Mouse (Mus musculus) heart, postnatal 0 days (tissue): Measurements from ENCODE around the gene Efna2. TPM values are rescaled to one million over a fixed set of nuclear protein-coding genes. Genes with fewer than 3 reads are reported as not detected.

ENCODE experiments used
- ATAC-seq: fragments of 200-750 bp; cut with Nextera tagmentation; 2 replicates; pipeline ENCODE4 v1.8.0; 2017; ENCODE audit warnings: low read depth, moderate number of reproducible peaks, moderate library complexity; ENCODE audit not compliant: insufficient read depth
- DNase-seq: peaks from one replicate; pipeline ENCODE4 v3.0.0-alpha.2; 2016; ENCODE audit warnings: low spot score
- H3K27ac ChIP-seq: fragments of 300-500 bp; sonication (generic); 2 replicates; pipeline ENCODE4 v1.5.1; 2014; ENCODE audit warnings: low read depth, mild to moderate bottlenecking
- H3K27me3 ChIP-seq: fragments of 300-500 bp; sonication (generic); 2 replicates; pipeline ENCODE4 v1.6.1; 2014; ENCODE audit warnings: low read length, mixed read lengths; ENCODE audit not compliant: control insufficient read depth, insufficient read depth
- H3K36me3 ChIP-seq: fragments of 300-500 bp; sonication (generic); replicated peaks from 2 replicates; pipeline ENCODE4 v1.6.1; 2014; ENCODE audit warnings: low read length, mixed read lengths; ENCODE audit not compliant: control insufficient read depth, insufficient read depth
- H3K4me1 ChIP-seq: fragments of 300-500 bp; sonication (generic); 2 replicates; pipeline ENCODE4 v1.6.1; 2014; ENCODE audit warnings: antibody characterized with exemption; ENCODE audit not compliant: control insufficient read depth, insufficient read depth
- H3K4me2 ChIP-seq: fragments of 300-500 bp; sonication (generic); 2 replicates; pipeline ENCODE4 v1.6.1; 2014; ENCODE audit warnings: low read depth, mild to moderate bottlenecking, low read length, moderate library complexity
- H3K4me3 ChIP-seq: fragments of 300-500 bp; sonication (generic); 2 replicates; pipeline ENCODE4 v1.5.1; 2014; ENCODE audit warnings: low read depth, low read length
- H3K9ac ChIP-seq: fragments of 300-500 bp; sonication (generic); replicated peaks from 2 replicates; pipeline ENCODE4 v1.6.1; 2014; ENCODE audit warnings: low read depth, low read length, mixed read lengths
- H3K9me3 ChIP-seq: fragments of 300-500 bp; sonication (generic); replicated peaks from 2 replicates; pipeline ENCODE4 v1.6.1; 2016; ENCODE audit warnings: low read length; ENCODE audit not compliant: control insufficient read depth
- CTCF ChIP-seq: IDR thresholded peaks from 2 replicates; pipeline ENCODE4 v1.5.1; 2016; ENCODE audit warnings: antibody characterized with exemption, control low read depth, low read depth
- EP300 ChIP-seq: IDR thresholded peaks from 2 replicates; pipeline ENCODE4 v1.6.1; 2016; ENCODE audit warnings: antibody characterized with exemption, low read depth
- WGBS: fragments of 180-500 bp; shearing (Covaris S2); extraction: QIAGEN DNeasy Blood & Tissue Kit; methylation state at CpG from one replicate; pipeline ENCODE4 v1.1.7; 2014; 5-methylcytosine and 5-hydroxymethylcytosine counted together
- polyA plus RNA-seq: library from polyadenylated mRNA; unstranded; fragments of >200 nt; fragmentation: Nextera tagmentation; extraction: Ambion mirVana; gene quantifications from 2 replicates; pipeline ENCODE4 v1.2.1, GENCODE M21; 2015
- total RNA-seq: library from RNA; depleted of rRNA; stranded (reverse); fragments of >200 nt; gene quantifications from 2 replicates; pipeline ENCODE4 v1.2.3, GENCODE M21; 2014; ENCODE audit warnings: low replicate concordance

Efna2 gene
- total and polyA plus RNA-seq, 2 experiments from 2014 or later = 2.4 to 3.3 TPM

GRCm38 (mm10) chr10:80182547-80182946, 3.3 kb downstream of the Efna2 start:
- peaks cover 19% of the 10 kb centered on the region for H3K27me3 ChIP-seq
- ATAC-seq = no peak
- TF ChIP-seq EP300 (no peak), CTCF (no peak)
- H3K9ac ChIP-seq = no peak overlapping the region
- no peaks in the 10 kb centered on the region for H3K36me3 ChIP-seq
- H3K9me3 ChIP-seq = no peaks in the 10 kb centered on the region
- H3K4me2 ChIP-seq = no peak overlapping the region
- WGBS = 90% methylated on average over 7 of the region's 7 CpGs
- DNase-seq = no peak
- H3K4me3 ChIP-seq = no peak overlapping the region
- H3K27ac ChIP-seq = no peak overlapping the region
- no peaks in the 10 kb centered on the region for H3K4me1 ChIP-seq

DNA sequence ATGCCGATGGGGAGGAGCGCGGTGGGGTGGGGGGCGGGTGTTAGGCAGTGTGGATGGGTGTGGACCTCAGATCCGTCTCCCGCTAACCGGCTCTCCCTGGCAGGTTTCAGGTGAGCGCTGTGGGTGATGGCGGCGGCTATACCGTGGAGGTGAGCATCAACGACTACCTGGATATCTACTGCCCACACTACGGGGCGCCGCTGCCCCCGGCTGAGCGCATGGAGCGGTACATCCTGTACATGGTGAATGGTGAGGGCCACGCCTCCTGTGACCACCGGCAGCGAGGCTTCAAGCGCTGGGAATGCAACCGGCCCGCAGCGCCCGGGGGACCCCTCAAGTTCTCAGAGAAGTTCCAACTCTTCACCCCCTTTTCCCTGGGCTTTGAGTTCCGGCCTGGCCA, 7.4 kb downstream of the Efna2 start:
- Histone ChIP-seq H3K4me1 (peaks cover 12% of the 10 kb centered on the region), H3K4me2 (no peak overlapping the region), H3K36me3 (no peaks in the 10 kb centered on the region), H3K9ac (no peak overlapping the region), H3K4me3 (no peak overlapping the region), H3K27me3 (peaks cover 42% of the 10 kb centered on the region), H3K9me3 (no peaks in the 10 kb centered on the region), H3K27ac (no peak overlapping the region)
- ATAC-seq (no peak), DNase-seq (no peak)
- 49% methylated on average over 27 of the region's 27 CpGs for WGBS
- TF ChIP-seq CTCF = no peak
- TF ChIP-seq EP300 = no peak

DNA sequence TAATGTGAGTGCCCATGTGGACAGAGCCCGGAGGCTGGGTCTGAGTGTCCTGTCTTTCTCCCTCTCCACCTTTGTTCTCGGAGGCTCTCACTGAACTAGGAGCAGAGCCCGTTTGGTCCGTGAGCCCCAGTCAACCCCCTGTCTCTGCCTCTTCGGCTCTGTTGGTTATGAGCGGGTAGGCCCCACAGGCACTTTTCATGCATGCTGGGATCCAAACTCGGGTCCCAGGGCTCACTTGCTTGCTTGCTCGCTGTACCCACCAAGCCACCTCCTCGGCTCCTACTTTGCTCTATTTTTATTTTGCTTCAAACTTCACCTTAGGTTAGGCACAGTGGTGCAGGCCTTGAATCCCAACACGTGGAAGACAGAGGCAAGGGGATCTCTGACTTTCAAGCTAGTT, 8.5 kb downstream of the Efna2 start:
- Histone ChIP-seq H3K4me1 (peaks cover 12% of the 10 kb centered on the region), H3K27ac (no peak overlapping the region), H3K9ac (no peak overlapping the region), H3K27me3 (peaks cover 53% of the 10 kb centered on the region), H3K4me3 (no peak overlapping the region), H3K9me3 (no peaks in the 10 kb centered on the region), H3K4me2 (no peak overlapping the region), H3K36me3 (no peaks in the 10 kb centered on the region)
- DNase-seq = no peak
- no peak for ATAC-seq
- WGBS = 87% methylated on average over 10 of the region's 10 CpGs
- no peak for TF ChIP-seq EP300
- TF ChIP-seq CTCF = no peak

- no peaks in the 10 kb centered on the region for H3K9me3 ChIP-seq
- H3K27me3 ChIP-seq = peaks cover 54% of the 10 kb centered on the region
- H3K4me2 ChIP-seq = no peak overlapping the region
- H3K4me1 ChIP-seq = peaks cover 12% of the 10 kb centered on the region
- ATAC-seq (no peak), DNase-seq (no peak)
- no peaks in the 10 kb centered on the region for H3K36me3 ChIP-seq
- no peak overlapping the region for H3K4me3 ChIP-seq
- no peak overlapping the region for H3K9ac ChIP-seq
- no peak for TF ChIP-seq EP300
- TF ChIP-seq CTCF = no peak
- no peak overlapping the region for H3K27ac ChIP-seq
- WGBS = 86% methylated on average over 15 of the region's 15 CpGs
These were observed 9.3 kb downstream of the Efna2 start for GRCm38 (mm10) chr10:80188453-80189024.

- Histone ChIP-seq H3K4me1 (peaks cover 12% of the 10 kb centered on the region), H3K36me3 (no peaks in the 10 kb centered on the region), H3K4me2 (peak overlapping the region; percentile 64), H3K9me3 (no peaks in the 10 kb centered on the region), H3K27me3 (peaks cover 54% of the 10 kb centered on the region), H3K9ac (peak overlapping the region; percentile 45; the same call in 1 of the 2 replicates), H3K27ac (no peak overlapping the region), H3K4me3 (peak overlapping the region; percentile 44)
- DNase-seq (no peak), ATAC-seq (no peak)
- no peak for TF ChIP-seq CTCF
- no peak for TF ChIP-seq EP300
- WGBS = 10% methylated on average over 21 of the region's 21 CpGs
These were observed 10.7 kb downstream of the Efna2 start for GRCm38 (mm10) chr10:80189999-80190398.

GRCm38 (mm10) chr10:80190491-80191051, 11.3 kb downstream of the Efna2 start:
- DNase-seq (no peak), ATAC-seq (peak; percentile 59; the same call in 1 of the 2 replicates)
- Histone ChIP-seq H3K4me1 (peaks cover 12% of the 10 kb centered on the region), H3K9ac (peak overlapping the region; percentile 45), H3K27me3 (peaks cover 54% of the 10 kb centered on the region), H3K4me2 (peak overlapping the region; percentile 64), H3K4me3 (peak overlapping the region; percentile 44), H3K9me3 (no peaks in the 10 kb centered on the region), H3K27ac (no peak overlapping the region), H3K36me3 (no peaks in the 10 kb centered on the region)
- WGBS = under 1% methylated on average over 47 of the region's 48 CpGs
- TF ChIP-seq EP300 (no peak), CTCF (no peak)
